In genomic region chr10:53683226-53683625, GRCm38 (mm10) we compare ENCODE assay signal across 23 mouse cellular contexts. TPM values are rescaled to one million over a fixed set of nuclear protein-coding genes. Genes with fewer than 3 reads are reported as not detected.
A peak's percentile ranks its signal among the peaks of the same experiment; 100 is the strongest.
DNase-seq lines count a peak whose midpoint lies in the region; ATAC-seq and TF ChIP-seq lines count a peak whose summit lies in the region.
"Had no signal": no experiment of that assay in that cellular context is flagged by ENCODE, and none has a peak within 500 bp of the region (broad histone marks: within the 10 kb centered on the region; RNA-seq: fewer than 3 reads in every experiment).

No protein-coding gene starts in this region.

- H3K36me3 ChIP-seq in hindbrain, embryonic 10.5 days: no peaks in the 10 kb centered on the region
- H3K36me3 ChIP-seq in intestine, postnatal 0 days (ENCODE audit: control insufficient read depth, insufficient read depth): no peaks in the 10 kb centered on the region
- H3K36me3 ChIP-seq: forebrain, embryonic 10.5 days; heart, embryonic 13.5 days had no signal

- no peak overlapping the region for H3K9ac ChIP-seq in intestine, postnatal 0 days (ENCODE audit: low read depth, low read length)
- H3K9ac ChIP-seq: embryonic facial prominence, embryonic 15.5 days; heart, embryonic 13.5 days; hindbrain, embryonic 12.5 days had no signal

- H3K9me3 ChIP-seq in hindbrain, embryonic 10.5 days: no peaks in the 10 kb centered on the region
- H3K9me3 ChIP-seq in intestine, postnatal 0 days (ENCODE audit: control insufficient read depth): no peaks in the 10 kb centered on the region
- H3K9me3 ChIP-seq: embryonic facial prominence, embryonic 15.5 days; forebrain, embryonic 10.5 days; heart, embryonic 13.5 days; hindbrain, embryonic 12.5 days had no signal

- H3K27me3 ChIP-seq in hindbrain, embryonic 10.5 days (ENCODE audit: insufficient read depth, poor library complexity, severe bottlenecking): no peaks in the 10 kb centered on the region
- H3K27me3 ChIP-seq in intestine, postnatal 0 days (replicated peaks; ENCODE audit: control insufficient read depth, insufficient read depth, low read length): no peaks in the 10 kb centered on the region
- H3K27me3 ChIP-seq: CH12.LX; embryonic facial prominence, embryonic 15.5 days; heart, embryonic 13.5 days; hindbrain, embryonic 12.5 days had no signal

- 81% methylated on average over 5 of the region's 5 CpGs for WGBS in hindbrain, embryonic 10.5 days
- WGBS in intestine, postnatal 0 days: 68% methylated on average over 5 of the region's 5 CpGs

- peak; percentile 18 for DNase-seq in testis, postnatal 14 days (ENCODE audit: low spot score)
- no peak for DNase-seq in testis, postnatal 10 days (ENCODE audit: low spot score)
- peak; percentile 20 for DNase-seq in lung, postnatal 10 days
- DNase-seq in lung, postnatal 4 days: peak; percentile 12 to 37
- no peak for DNase-seq in hindbrain, embryonic 10.5 days (ENCODE audit: low spot score)
- DNase-seq: adrenal gland, postnatal 14 days; cerebellum, adult 18-20 months; cerebellum, adult 9-11 months; cerebellum, postnatal 36 days; gastrocnemius, adult 2 months; gastrocnemius, postnatal 25 days; heart, adult 11 months; heart, postnatal 36 days had no signal

- no peak for ATAC-seq in intestine, postnatal 0 days
- ATAC-seq: activated CD4-positive, CD25-positive, alpha-beta regulatory T cell, adult 4 months; forebrain, embryonic 14.5 days; Patski had no signal

- H3K4me3 ChIP-seq in hindbrain, embryonic 10.5 days: no peak overlapping the region
- no peak overlapping the region for H3K4me3 ChIP-seq in intestine, postnatal 0 days (ENCODE audit: low read depth, low read length)
- H3K4me3 ChIP-seq: embryonic facial prominence, embryonic 15.5 days; erythroblast, embryonic 14.5 days; forebrain, embryonic 10.5 days; gastrocnemius, adult 2 months; heart, embryonic 13.5 days; hindbrain, embryonic 12.5 days had no signal

- no peak for TF ChIP-seq CTCF in intestine, postnatal 0 days (IDR thresholded peaks at IDR 0.05; ENCODE audit: low read depth)

- H3K4me1 ChIP-seq in hindbrain, embryonic 10.5 days (replicated peaks): no peaks in the 10 kb centered on the region
- H3K4me1 ChIP-seq in intestine, postnatal 0 days (replicated peaks; ENCODE audit: control insufficient read depth, insufficient read depth, low read length): no peaks in the 10 kb centered on the region
- H3K4me1 ChIP-seq: embryonic facial prominence, embryonic 15.5 days; forebrain, embryonic 10.5 days; heart, embryonic 13.5 days; hindbrain, embryonic 12.5 days had no signal

- H3K4me2 ChIP-seq in intestine, postnatal 0 days (replicated peaks; ENCODE audit: low read depth): no peak overlapping the region
- H3K4me2 ChIP-seq: embryonic facial prominence, embryonic 15.5 days; heart, embryonic 13.5 days; hindbrain, embryonic 12.5 days had no signal

- H3K27ac ChIP-seq in hindbrain, embryonic 10.5 days: no peak overlapping the region
- no peak overlapping the region for H3K27ac ChIP-seq in intestine, postnatal 0 days (ENCODE audit: low read depth, low read length)
- H3K27ac ChIP-seq: embryonic facial prominence, embryonic 15.5 days; forebrain, embryonic 10.5 days; gastrocnemius, adult 2 months; heart, embryonic 13.5 days; hindbrain, embryonic 12.5 days had no signal

RNA-seq across cellular contexts. Expression of gene Mcm9, which starts 53.0 kb away (rescaled TPM):
- polyA plus RNA-seq in hindbrain, embryonic 10.5 days (2016; fragmentation: Nextera tagmentation; extraction: Ambion mirVana): 11.5 and 12.7 TPM in 2 replicates
- 3.5 and 3.6 TPM in 2 replicates for polyA plus RNA-seq in intestine, postnatal 0 days (2015; fragmentation: Nextera tagmentation; extraction: Ambion mirVana)

Comparison
In these comparisons a context has a peak if more than half of its experiments do, and no peak if none do; other contexts are left out.
1. DNase-seq: peak in testis, postnatal 14 days (single experiment), lung, postnatal 10 days (single experiment) and lung, postnatal 4 days (2 of 2); none in testis, postnatal 10 days (single experiment) and hindbrain, embryonic 10.5 days (single experiment).